Mouse (Mus musculus): ENCODE measurements around the gene Sptbn4. TPM values are rescaled to one million over a fixed set of nuclear protein-coding genes. Genes with fewer than 3 reads are reported as not detected.
"Not testable (repeated sequence)": the region's sequence is repeated elsewhere in the genome, so short reads cannot be mapped to it uniquely, and the experiment has no call there.

The Sptbn4 gene
- polyA plus RNA-seq (2015; fragmentation: Nextera tagmentation; extraction: Ambion mirVana), result 2.3 and 2.5 TPM in 2 replicates

GRCm38 (mm10) chr7:27447419-27448286, at the start of gene Sptbn4, which contains the start of gene Blvrb:
TSS of gene Sptbn4 (minus strand) at chr7:27447686.
TSS of gene Blvrb (plus strand) at chr7:27447978.
- Histone ChIP-seq H3K27me3 (replicated peaks; ENCODE audit: control insufficient read depth, insufficient read depth, low read length) (no peaks in the 10 kb centered on the region), H3K4me2 (ENCODE audit: low read length) (peak within 1 kb of the TSS; percentile 93), H3K4me1 (replicated peaks; ENCODE audit: control insufficient read depth, insufficient read depth, low read length) (peaks cover 17% of the 10 kb centered on the region), H3K4me3 (replicated peaks; ENCODE audit: low read length) (peak within 1 kb of the TSS; percentile 59), H3K9ac (replicated peaks; ENCODE audit: low read depth, low read length) (peak within 1 kb of the TSS; percentile 64), H3K27ac (ENCODE audit: low read length) (peak within 1 kb of the TSS; percentile 26), H3K36me3 (ENCODE audit: control insufficient read depth, insufficient read depth) (no peaks in the 10 kb centered on the region), H3K9me3 (ENCODE audit: control insufficient read depth, low read length) (no peaks in the 10 kb centered on the region)
- ATAC-seq, result peak; percentile 93
- WGBS, result under 1% methylated on average over 54 of the region's 54 CpGs

- WGBS, result 88% methylated on average over 9 of the region's 9 CpGs
- not testable (repeated sequence) for H3K9ac ChIP-seq (replicated peaks; ENCODE audit: low read depth, low read length); H3K4me1 ChIP-seq (replicated peaks; ENCODE audit: control insufficient read depth, insufficient read depth, low read length); H3K36me3 ChIP-seq (ENCODE audit: control insufficient read depth, insufficient read depth); H3K4me3 ChIP-seq (replicated peaks; ENCODE audit: low read length); ATAC-seq; H3K9me3 ChIP-seq (ENCODE audit: control insufficient read depth, low read length); H3K4me2 ChIP-seq (ENCODE audit: low read length); H3K27ac ChIP-seq (ENCODE audit: low read length); H3K27me3 ChIP-seq (replicated peaks; ENCODE audit: control insufficient read depth, insufficient read depth, low read length)
Observed at GRCm38 (mm10) chr7:27494659-27495367, 47.3 kb upstream of the Sptbn4 start.

DNA sequence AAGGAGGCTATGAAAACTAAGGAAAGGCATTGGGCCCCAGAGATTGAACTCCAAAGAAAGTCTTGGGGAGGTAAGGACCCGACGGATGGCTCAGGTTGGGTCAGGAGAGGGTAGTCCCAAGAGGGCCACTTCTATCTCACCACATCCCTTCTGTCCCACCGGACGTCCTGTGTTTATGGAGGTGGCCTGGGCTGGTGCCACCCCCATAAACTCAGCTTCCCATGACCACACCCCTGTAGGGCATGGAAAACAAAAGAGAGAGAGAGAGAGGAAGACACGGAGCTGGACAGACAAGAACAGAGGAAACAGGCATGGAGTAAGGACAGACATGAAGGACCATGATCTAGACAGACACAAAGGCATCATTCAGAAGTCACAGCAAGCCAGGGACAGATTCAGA, 46.0 kb upstream of the Sptbn4 start:
- Histone ChIP-seq H3K9me3 (ENCODE audit: control insufficient read depth, low read length) (no peaks in the 10 kb centered on the region), H3K9ac (replicated peaks; ENCODE audit: low read depth, low read length) (no peak overlapping the region), H3K27ac (ENCODE audit: low read length) (no peak overlapping the region), H3K36me3 (ENCODE audit: control insufficient read depth, insufficient read depth) (no peaks in the 10 kb centered on the region), H3K27me3 (replicated peaks; ENCODE audit: control insufficient read depth, insufficient read depth, low read length) (no peaks in the 10 kb centered on the region), H3K4me3 (replicated peaks; ENCODE audit: low read length) (no peak overlapping the region), H3K4me1 (replicated peaks; ENCODE audit: control insufficient read depth, insufficient read depth, low read length) (peaks cover 8% of the 10 kb centered on the region), H3K4me2 (ENCODE audit: low read length) (no peak overlapping the region)
- WGBS, result 89% methylated on average over 5 of the region's 5 CpGs
- no peak for ATAC-seq

GRCm38 (mm10) chr7:27493022-27493421, 45.5 kb upstream of the Sptbn4 start:
- 74% methylated on average over 3 of the region's 3 CpGs for WGBS
- H3K27me3 ChIP-seq (replicated peaks; ENCODE audit: control insufficient read depth, insufficient read depth, low read length), result no peaks in the 10 kb centered on the region
- H3K9ac ChIP-seq (replicated peaks; ENCODE audit: low read depth, low read length), result no peak overlapping the region
- no peak for ATAC-seq
- peaks cover 8% of the 10 kb centered on the region for H3K4me1 ChIP-seq (replicated peaks; ENCODE audit: control insufficient read depth, insufficient read depth, low read length)
- no peak overlapping the region for H3K4me2 ChIP-seq (ENCODE audit: low read length)
- H3K4me3 ChIP-seq (replicated peaks; ENCODE audit: low read length), result no peak overlapping the region
- no peaks in the 10 kb centered on the region for H3K9me3 ChIP-seq (ENCODE audit: control insufficient read depth, low read length)
- H3K36me3 ChIP-seq (ENCODE audit: control insufficient read depth, insufficient read depth), result no peaks in the 10 kb centered on the region
- H3K27ac ChIP-seq (ENCODE audit: low read length), result no peak overlapping the region

- H3K27me3 ChIP-seq (replicated peaks; ENCODE audit: control insufficient read depth, insufficient read depth, low read length), result no peaks in the 10 kb centered on the region
- no peak overlapping the region for H3K4me3 ChIP-seq (replicated peaks; ENCODE audit: low read length)
- no peaks in the 10 kb centered on the region for H3K36me3 ChIP-seq (ENCODE audit: control insufficient read depth, insufficient read depth)
- no peak overlapping the region for H3K9ac ChIP-seq (replicated peaks; ENCODE audit: low read depth, low read length)
- H3K27ac ChIP-seq (ENCODE audit: low read length), result no peak overlapping the region
- H3K9me3 ChIP-seq (ENCODE audit: control insufficient read depth, low read length), result no peaks in the 10 kb centered on the region
- ATAC-seq, result no peak
- 81% methylated on average over 7 of the region's 7 CpGs for WGBS
- H3K4me1 ChIP-seq (replicated peaks; ENCODE audit: control insufficient read depth, insufficient read depth, low read length), result peaks cover 8% of the 10 kb centered on the region
- no peak overlapping the region for H3K4me2 ChIP-seq (ENCODE audit: low read length)
Observed at GRCm38 (mm10) chr7:27491856-27492255, 44.4 kb upstream of the Sptbn4 start.

DNA sequence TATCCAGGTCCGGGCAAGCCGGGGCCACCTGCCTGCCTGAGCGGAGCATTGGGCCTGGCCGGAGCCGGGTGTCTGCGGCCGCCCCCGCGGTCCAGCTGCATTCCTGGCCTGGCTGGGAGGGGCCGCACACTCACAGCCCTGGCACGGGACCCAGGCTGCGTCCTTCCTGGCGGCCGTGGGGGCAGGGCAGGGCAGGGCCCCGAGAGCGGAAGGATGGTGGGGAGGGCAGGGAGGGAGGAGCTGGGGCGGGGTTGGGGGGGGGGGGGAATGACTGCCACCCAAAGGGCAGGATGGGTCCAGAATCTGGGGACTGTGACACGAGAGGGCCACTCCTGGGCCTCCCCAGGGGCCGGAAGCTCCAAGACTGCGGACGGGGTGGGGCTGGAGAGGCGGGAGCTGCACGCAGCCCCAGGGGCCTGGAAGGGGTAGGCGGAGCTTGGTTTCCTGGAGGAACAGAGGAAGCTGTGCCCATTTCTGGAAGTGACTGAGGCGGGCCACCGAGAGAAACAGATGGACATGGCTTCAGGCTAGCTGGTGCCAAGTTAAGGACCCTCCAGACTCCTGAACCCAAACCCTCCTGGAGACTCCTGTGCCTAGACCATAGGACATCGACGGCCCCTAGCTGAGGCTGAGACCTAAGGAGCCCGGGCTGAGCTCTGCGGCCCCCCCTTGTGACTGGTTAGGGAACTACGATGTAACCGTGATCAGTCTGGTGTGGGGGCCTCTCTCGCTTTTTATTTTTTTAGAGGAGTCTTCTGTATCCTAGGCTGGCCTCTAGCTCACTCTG, 43.2 kb upstream of the Sptbn4 start:
- Histone ChIP-seq H3K36me3 (ENCODE audit: control insufficient read depth, insufficient read depth) (no peaks in the 10 kb centered on the region), H3K4me3 (replicated peaks; ENCODE audit: low read length) (peak overlapping the region; percentile 40), H3K4me2 (ENCODE audit: low read length) (peak overlapping the region; percentile 54), H3K4me1 (replicated peaks; ENCODE audit: control insufficient read depth, insufficient read depth, low read length) (peaks cover 12% of the 10 kb centered on the region), H3K9me3 (ENCODE audit: control insufficient read depth, low read length) (no peaks in the 10 kb centered on the region), H3K9ac (replicated peaks; ENCODE audit: low read depth, low read length) (peak overlapping the region; percentile 59), H3K27ac (ENCODE audit: low read length) (peak overlapping the region; percentile 60), H3K27me3 (replicated peaks; ENCODE audit: control insufficient read depth, insufficient read depth, low read length) (no peaks in the 10 kb centered on the region)
- ATAC-seq, result no peak
- WGBS, result under 1% methylated on average over 30 of the region's 33 CpGs

- Histone ChIP-seq H3K9me3 (ENCODE audit: control insufficient read depth, low read length) (no peaks in the 10 kb centered on the region), H3K4me2 (ENCODE audit: low read length) (peak overlapping the region; percentile 54), H3K36me3 (ENCODE audit: control insufficient read depth, insufficient read depth) (no peaks in the 10 kb centered on the region), H3K27ac (ENCODE audit: low read length) (peak overlapping the region; percentile 60), H3K27me3 (replicated peaks; ENCODE audit: control insufficient read depth, insufficient read depth, low read length) (no peaks in the 10 kb centered on the region), H3K4me1 (replicated peaks; ENCODE audit: control insufficient read depth, insufficient read depth, low read length) (peaks cover 12% of the 10 kb centered on the region), H3K4me3 (replicated peaks; ENCODE audit: low read length) (peak overlapping the region; percentile 40), H3K9ac (replicated peaks; ENCODE audit: low read depth, low read length) (peak overlapping the region; percentile 59)
- 40% methylated on average over 4 of the region's 4 CpGs for WGBS
- no peak for ATAC-seq
Observed at GRCm38 (mm10) chr7:27490227-27490542, 42.7 kb upstream of the Sptbn4 start.

- no peaks in the 10 kb centered on the region for H3K36me3 ChIP-seq (ENCODE audit: control insufficient read depth, insufficient read depth)
- no peak overlapping the region for H3K27ac ChIP-seq (ENCODE audit: low read length)
- H3K27me3 ChIP-seq (replicated peaks; ENCODE audit: control insufficient read depth, insufficient read depth, low read length), result no peaks in the 10 kb centered on the region
- no peaks in the 10 kb centered on the region for H3K9me3 ChIP-seq (ENCODE audit: control insufficient read depth, low read length)
- peaks cover 12% of the 10 kb centered on the region for H3K4me1 ChIP-seq (replicated peaks; ENCODE audit: control insufficient read depth, insufficient read depth, low read length)
- no peak overlapping the region for H3K4me3 ChIP-seq (replicated peaks; ENCODE audit: low read length)
- 90% methylated on average over 25 of the region's 25 CpGs for WGBS
- H3K9ac ChIP-seq (replicated peaks; ENCODE audit: low read depth, low read length), result no peak overlapping the region
- H3K4me2 ChIP-seq (ENCODE audit: low read length), result no peak overlapping the region
- ATAC-seq, result no peak
Observed at GRCm38 (mm10) chr7:27489270-27489869, 41.9 kb upstream of the Sptbn4 start.

Measured in forebrain, embryonic 16.5 days (tissue).